Mouse (Mus musculus) forebrain, embryonic 10.5 days (tissue): Measurements from ENCODE around the gene Ptbp1. TPM values are rescaled to one million over a fixed set of nuclear protein-coding genes. Genes with fewer than 3 reads are reported as not detected.
A peak's percentile ranks its signal among the peaks of the same experiment; 100 is the strongest.

Source experiments
- DNase-seq: peaks from one replicate; pipeline ENCODE4 v3.0.0-alpha.2; 2017; ENCODE audit warnings: low spot score; ENCODE audit errors: extremely low spot score
- H3K27ac ChIP-seq: fragments of 300-500 bp; sonication (generic); 2 replicates; pipeline ENCODE4 v1.5.1; 2016; ENCODE audit warnings: mild to moderate bottlenecking
- H3K27me3 ChIP-seq: fragments of 300-500 bp; sonication (generic); 2 replicates; pipeline ENCODE4 v1.6.1; 2016; ENCODE audit warnings: mild to moderate bottlenecking; ENCODE audit not compliant: poor library complexity, severe bottlenecking
- H3K36me3 ChIP-seq: fragments of 300-500 bp; sonication (generic); replicated peaks from 2 replicates; pipeline ENCODE4 v1.6.1; 2016; ENCODE audit warnings: mild to moderate bottlenecking, moderate library complexity
- H3K4me1 ChIP-seq: fragments of 300-500 bp; sonication (generic); 2 replicates; pipeline ENCODE4 v1.6.1; 2016
- H3K4me3 ChIP-seq: fragments of 300-500 bp; sonication (generic); 2 replicates; pipeline ENCODE4 v1.5.1; 2016; ENCODE audit warnings: mild to moderate bottlenecking, moderate library complexity
- H3K9me3 ChIP-seq: fragments of 300-500 bp; sonication (generic); 2 replicates; pipeline ENCODE4 v1.6.1; 2016; ENCODE audit warnings: mild to moderate bottlenecking, moderate library complexity
- whole genome bisulfite sequencing: fragments of 180-500 bp; shearing (Covaris S2); methylation state at CpG from one replicate; pipeline ENCODE4 v1.1.7; 2016; 5-methylcytosine and 5-hydroxymethylcytosine counted together
- polyA plus RNA-seq: library from polyadenylated mRNA; unstranded; fragments of >200 nt; fragmentation: Nextera tagmentation; extraction: Ambion mirVana; gene quantifications from 2 replicates; pipeline ENCODE4 v1.2.1, GENCODE M21; 2016

The Ptbp1 gene
- polyA plus RNA-seq, 1 experiment from 2014 or later, result 377 TPM

DNA sequence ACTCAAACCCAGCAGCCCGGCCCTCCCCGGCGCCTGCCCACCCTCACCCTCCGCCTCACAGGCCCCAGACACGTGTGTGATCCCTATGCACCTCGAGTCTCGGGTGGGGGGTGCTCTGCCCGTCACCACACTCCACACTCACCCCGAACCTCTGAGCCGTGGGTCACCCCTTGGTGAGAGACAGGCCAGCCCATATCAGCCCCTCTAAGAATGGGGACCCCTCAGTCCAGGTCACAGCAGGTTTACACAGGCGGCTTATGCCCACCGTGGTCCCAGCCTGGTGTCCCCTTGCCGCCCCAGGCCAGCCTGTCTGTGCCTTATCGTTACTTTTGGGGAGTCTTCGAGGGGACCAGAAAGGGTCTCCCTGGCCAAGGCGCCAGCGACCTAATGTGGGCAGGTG, 34.6 kb upstream of the Ptbp1 start:
- 93% methylated on average over 17 of the region's 17 CpGs for WGBS
- no peak for DNase-seq
- Histone ChIP-seq H3K27ac (no peak overlapping the region), H3K9me3 (no peaks in the 10 kb centered on the region), H3K27me3 (no peaks in the 10 kb centered on the region), H3K4me1 (peaks cover 18% of the 10 kb centered on the region), H3K36me3 (peaks cover 57% of the 10 kb centered on the region), H3K4me3 (no peak overlapping the region)

GRCm38 (mm10) chr10:79820277-79820676, 34.0 kb upstream of the Ptbp1 start:
- WGBS, result 91% methylated on average over 8 of the region's 8 CpGs
- peaks cover 52% of the 10 kb centered on the region for H3K36me3 ChIP-seq
- DNase-seq, result no peak
- H3K27ac ChIP-seq, result no peak overlapping the region
- peaks cover 18% of the 10 kb centered on the region for H3K4me1 ChIP-seq
- no peaks in the 10 kb centered on the region for H3K9me3 ChIP-seq
- no peaks in the 10 kb centered on the region for H3K27me3 ChIP-seq
- H3K4me3 ChIP-seq, result no peak overlapping the region

DNA sequence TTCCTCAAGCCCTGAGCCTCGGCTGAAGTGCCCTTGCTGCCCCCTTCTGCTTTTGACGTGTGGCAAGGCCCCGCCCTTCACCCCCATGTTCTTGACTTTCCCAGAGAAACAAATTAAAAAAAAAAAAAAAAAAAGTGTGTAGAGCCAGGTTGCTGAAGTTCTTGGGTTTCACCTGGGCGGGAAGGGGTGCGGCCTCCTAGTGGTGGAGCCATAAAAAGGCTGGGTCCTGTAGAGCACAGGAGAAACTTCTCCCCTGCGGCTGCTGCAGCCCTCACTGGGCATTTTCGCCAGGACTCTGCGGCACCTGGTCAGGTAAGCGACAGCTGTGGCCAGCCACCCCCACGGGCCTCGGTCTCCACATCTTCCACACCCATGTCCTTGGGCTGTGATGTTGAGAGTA, 33.4 kb upstream of the Ptbp1 start, which contains the start of gene Misp:
Gene Misp, plus strand, starts transcription at position 208 of the 400 bp plus-strand sequence.
- Histone ChIP-seq H3K9me3 (no peaks in the 10 kb centered on the region), H3K4me1 (peaks cover 18% of the 10 kb centered on the region), H3K4me3 (no peak within 1 kb of the TSS), H3K36me3 (peaks cover 47% of the 10 kb centered on the region), H3K27me3 (no peaks in the 10 kb centered on the region), H3K27ac (no peak within 1 kb of the TSS)
- DNase-seq, result no peak
- WGBS, result 76% methylated on average over 11 of the region's 11 CpGs

DNA sequence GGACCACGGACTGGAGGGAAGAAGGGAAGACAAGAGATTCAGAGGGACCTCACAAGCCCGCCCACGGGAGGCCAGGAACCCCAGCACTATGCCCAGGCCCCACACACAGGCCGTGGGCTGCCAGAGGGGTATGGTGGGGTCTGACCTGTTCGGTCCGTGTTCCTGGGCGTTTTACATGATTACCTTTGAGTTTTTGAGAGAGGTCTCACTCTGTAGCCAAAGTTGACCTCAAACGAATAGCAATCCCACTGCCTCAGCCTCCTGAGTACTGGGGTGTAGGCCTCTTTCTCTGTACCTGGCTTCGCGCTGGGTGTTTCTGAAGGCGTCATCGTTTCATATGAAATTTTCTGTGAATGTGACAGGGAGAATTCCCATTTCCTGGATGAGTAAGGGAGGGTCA, 32.5 kb upstream of the Ptbp1 start:
- Histone ChIP-seq H3K27me3 (no peaks in the 10 kb centered on the region), H3K36me3 (peaks cover 38% of the 10 kb centered on the region), H3K9me3 (no peaks in the 10 kb centered on the region), H3K27ac (0 out of 2 replicates have a peak overlapping the region, but pooled peaks have one; percentile 63), H3K4me3 (no peak overlapping the region), H3K4me1 (peaks cover 18% of the 10 kb centered on the region)
- WGBS, result 89% methylated on average over 12 of the region's 12 CpGs
- DNase-seq, result no peak

- WGBS, result 34% methylated on average over 17 of the region's 17 CpGs
- peak overlapping the region; percentile 63 for H3K27ac ChIP-seq
- peak overlapping the region; percentile 8; the same call in 1 of the 2 replicates for H3K4me3 ChIP-seq
- DNase-seq, result no peak
- H3K9me3 ChIP-seq, result no peaks in the 10 kb centered on the region
- H3K36me3 ChIP-seq, result peaks cover 33% of the 10 kb centered on the region
- H3K4me1 ChIP-seq, result peaks cover 18% of the 10 kb centered on the region
- no peaks in the 10 kb centered on the region for H3K27me3 ChIP-seq
These were observed 31.9 kb upstream of the Ptbp1 start for GRCm38 (mm10) chr10:79822372-79822771.

- no peak overlapping the region for H3K4me3 ChIP-seq
- WGBS, result 77% methylated on average over 6 of the region's 6 CpGs
These were observed 31.2 kb upstream of the Ptbp1 start for GRCm38 (mm10) chr10:79823011-79823410.

DNA sequence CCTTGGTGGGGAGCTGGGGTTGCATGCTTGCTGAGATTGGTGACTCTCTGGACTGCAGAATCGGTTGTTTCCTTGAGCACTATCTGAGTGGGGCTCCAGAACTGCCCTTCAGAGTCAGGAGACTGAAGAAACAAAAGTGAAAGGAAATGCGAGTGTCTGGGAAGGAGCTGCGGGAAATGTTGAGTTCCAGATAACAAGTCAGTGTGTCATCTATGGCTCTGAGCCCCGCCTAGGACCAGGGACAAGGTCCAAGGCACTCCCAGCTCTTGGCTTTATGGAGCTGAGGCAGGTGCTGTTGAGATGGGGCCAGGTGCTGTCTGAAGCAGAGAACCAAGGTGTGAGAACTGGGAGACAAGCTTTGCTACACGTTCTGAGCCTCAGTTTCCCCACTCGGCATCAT, 29.8 kb upstream of the Ptbp1 start:
- Histone ChIP-seq H3K9me3 (no peaks in the 10 kb centered on the region), H3K36me3 (peaks cover 16% of the 10 kb centered on the region), H3K27me3 (no peaks in the 10 kb centered on the region), H3K4me3 (no peak overlapping the region), H3K27ac (no peak overlapping the region), H3K4me1 (peaks cover 15% of the 10 kb centered on the region)
- 77% methylated on average over 6 of the region's 6 CpGs for WGBS
- DNase-seq, result no peak

More at GRCm38 (mm10) chr10:79823011-79823410, 31.2 kb upstream of the Ptbp1 start:
- peaks cover 18% of the 10 kb centered on the region for H3K4me1 ChIP-seq
- H3K36me3 ChIP-seq, result peaks cover 30% of the 10 kb centered on the region
- 0 out of 2 replicates have a peak overlapping the region, but pooled peaks have one; percentile 22 for H3K27ac ChIP-seq
- no peaks in the 10 kb centered on the region for H3K27me3 ChIP-seq
- no peaks in the 10 kb centered on the region for H3K9me3 ChIP-seq
- DNase-seq, result no peak

GRCm38 (mm10) chr10:79831583-79831982, 22.6 kb upstream of the Ptbp1 start:
- Histone ChIP-seq H3K27ac (no peak overlapping the region), H3K4me3 (no peak overlapping the region), H3K9me3 (no peaks in the 10 kb centered on the region), H3K27me3 (no peaks in the 10 kb centered on the region), H3K4me1 (peaks cover 7% of the 10 kb centered on the region; the same call in 1 of the 2 replicates), H3K36me3 (no peaks in the 10 kb centered on the region)
- DNase-seq, result no peak
- 94% methylated on average over 3 of the region's 3 CpGs for WGBS

GRCm38 (mm10) chr10:79832026-79832785, 22.0 kb upstream of the Ptbp1 start:
- WGBS, result 88% methylated on average over 7 of the region's 7 CpGs
- no peak for DNase-seq
- no peak overlapping the region for H3K4me3 ChIP-seq

GRCm38 (mm10) chr10:79832786-79833181, 21.4 kb upstream of the Ptbp1 start:
- H3K4me1 ChIP-seq, result peaks cover 7% of the 10 kb centered on the region; the same call in 1 of the 2 replicates
- H3K27ac ChIP-seq, result no peak overlapping the region
- H3K36me3 ChIP-seq, result no peaks in the 10 kb centered on the region
- 79% methylated on average over 9 of the region's 9 CpGs for WGBS
- no peaks in the 10 kb centered on the region for H3K9me3 ChIP-seq
- H3K4me3 ChIP-seq, result no peak overlapping the region
- no peaks in the 10 kb centered on the region for H3K27me3 ChIP-seq
- DNase-seq, result no peak

More at GRCm38 (mm10) chr10:79832026-79832785, 22.0 kb upstream of the Ptbp1 start:
- Histone ChIP-seq H3K9me3 (no peaks in the 10 kb centered on the region), H3K4me1 (peaks cover 7% of the 10 kb centered on the region; the same call in 1 of the 2 replicates), H3K27me3 (no peaks in the 10 kb centered on the region), H3K36me3 (no peaks in the 10 kb centered on the region), H3K27ac (no peak overlapping the region)

- Histone ChIP-seq H3K36me3 (no peaks in the 10 kb centered on the region), H3K27me3 (no peaks in the 10 kb centered on the region), H3K4me1 (peaks cover 7% of the 10 kb centered on the region; the same call in 1 of the 2 replicates), H3K4me3 (no peak overlapping the region; the same call in 1 of the 2 replicates), H3K9me3 (no peaks in the 10 kb centered on the region), H3K27ac (no peak overlapping the region)
- DNase-seq, result peak; percentile 82
- WGBS, result 28% methylated on average over 9 of the region's 9 CpGs
These were observed 19.3 kb upstream of the Ptbp1 start for GRCm38 (mm10) chr10:79834769-79835398.

- 93% methylated on average over 3 of the region's 3 CpGs for WGBS
- H3K36me3 ChIP-seq, result no peaks in the 10 kb centered on the region
These were observed 17.3 kb upstream of the Ptbp1 start for GRCm38 (mm10) chr10:79836918-79837317.

DNA sequence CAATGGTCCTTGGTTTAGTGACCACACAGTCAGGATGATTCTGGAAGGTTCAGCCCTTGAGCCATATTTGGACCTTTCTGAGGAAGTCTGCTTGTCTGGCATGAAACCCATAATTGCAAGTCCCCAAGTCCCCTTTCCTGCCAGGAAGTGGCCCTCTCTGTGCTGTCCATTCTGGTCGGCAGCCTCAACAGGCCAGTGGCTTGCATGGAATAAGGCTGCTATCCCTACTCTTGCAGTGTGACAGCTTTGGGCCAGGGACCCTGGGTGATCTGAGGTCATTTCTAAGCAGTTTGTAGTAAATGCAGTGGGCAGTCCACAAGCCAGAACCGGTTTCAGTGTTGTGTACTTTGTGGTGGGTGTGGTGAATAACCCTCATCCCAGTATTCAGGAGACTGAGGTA, 16.1 kb upstream of the Ptbp1 start:
- DNase-seq, result no peak
- no peaks in the 10 kb centered on the region for H3K9me3 ChIP-seq
- H3K36me3 ChIP-seq, result no peaks in the 10 kb centered on the region
- no peak overlapping the region for H3K4me3 ChIP-seq
- H3K27me3 ChIP-seq, result no peaks in the 10 kb centered on the region
- no peak overlapping the region for H3K27ac ChIP-seq
- WGBS, result 82% methylated on average over 2 of the region's 2 CpGs
- H3K4me1 ChIP-seq, result peaks cover 35% of the 10 kb centered on the region

More at GRCm38 (mm10) chr10:79836918-79837317, 17.3 kb upstream of the Ptbp1 start:
- Histone ChIP-seq H3K27me3 (no peaks in the 10 kb centered on the region), H3K4me1 (peaks cover 24% of the 10 kb centered on the region), H3K27ac (no peak overlapping the region), H3K4me3 (no peak overlapping the region), H3K9me3 (no peaks in the 10 kb centered on the region)
- no peak for DNase-seq
